Mouse (Mus musculus) liver, postnatal 0 days (tissue): ENCODE results near the gene Prpsap2.

Experiments used
- CTCF ChIP-seq: sonication (generic); IDR thresholded peaks from 2 replicates; pipeline ENCODE4 v1.5.1; 2016; ENCODE audit warnings: antibody characterized with exemption, low read depth
- EP300 ChIP-seq: IDR thresholded peaks from 2 replicates; pipeline ENCODE4 v1.6.1; 2016; ENCODE audit warnings: antibody characterized with exemption, low read depth, mild to moderate bottlenecking

DNA sequence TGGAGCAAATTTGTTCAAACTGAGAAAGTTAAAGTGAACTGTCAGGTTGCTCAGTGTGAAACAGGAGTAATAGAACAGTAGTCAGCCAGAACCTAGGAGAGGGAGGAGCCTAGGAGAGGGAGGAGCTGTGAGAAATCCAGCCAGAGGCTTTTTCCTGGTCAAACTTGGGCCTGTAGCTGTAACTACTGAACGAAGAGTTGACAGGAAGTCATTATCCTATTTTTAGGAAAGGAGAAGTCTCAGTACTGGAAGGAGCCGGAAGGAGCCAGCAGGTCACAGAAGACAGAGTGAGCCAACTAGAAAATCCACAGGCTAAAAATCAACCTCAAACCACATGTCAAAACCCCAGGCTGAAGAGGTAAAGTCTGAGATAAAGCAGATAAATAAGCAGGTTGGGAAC is 33.9 kb downstream of the Prpsap2 start:
- TF ChIP-seq CTCF, result no peak
- TF ChIP-seq EP300, result 0 out of 2 replicates have a peak, but pooled peaks have one; percentile 24
